Mouse (Mus musculus) olfactory bulb, adult 2 months (tissue): ENCODE measurements around the gene Chchd10.

Experiments used
- CTCF ChIP-seq: fragments of 200-500 bp; IDR thresholded peaks from 2 replicates; pipeline ENCODE4 v1.5.1; 2012; ENCODE audit warnings: low read depth, mild to moderate bottlenecking, low read length, moderate library complexity; ENCODE audit not compliant: insufficient read depth
- POLR2A ChIP-seq: fragments of 200-500 bp; IDR thresholded peaks from 2 replicates; pipeline ENCODE4 v1.6.1; 2012; ENCODE audit warnings: mild to moderate bottlenecking, low read depth, low read length, moderate library complexity; ENCODE audit not compliant: insufficient read depth

GRCm38 (mm10) chr10:75924324-75924723, 8.6 kb upstream of the Chchd10 start:
- TF ChIP-seq CTCF (no peak), POLR2A (no peak)
